12 mouse cellular contexts compared by ENCODE assay signal in genomic region chr13:85164512-85165124, GRCm38 (mm10). TPM values are rescaled to one million over a fixed set of nuclear protein-coding genes. Genes with fewer than 3 reads are reported as not detected.
DNase-seq lines count a peak whose midpoint lies in the region; ATAC-seq and TF ChIP-seq lines count a peak whose summit lies in the region.
"Had no signal": no experiment of that assay in that cellular context is flagged by ENCODE, and none has a peak within 500 bp of the region (broad histone marks: within the 10 kb centered on the region; RNA-seq: fewer than 3 reads in every experiment).

No protein-coding gene starts in this region.

- H3K4me1 ChIP-seq in kidney, postnatal 0 days (replicated peaks; ENCODE audit: insufficient read depth, low read length): no peaks in the 10 kb centered on the region
- H3K4me1 ChIP-seq: embryonic facial prominence, embryonic 13.5 days; megakaryocyte, embryonic 14.5 days had no signal

- WGBS in kidney, postnatal 0 days: 37% methylated on average over 4 of the region's 4 CpGs

- no peaks in the 10 kb centered on the region for H3K9me3 ChIP-seq in kidney, postnatal 0 days (replicated peaks; ENCODE audit: low read length)
- H3K9me3 ChIP-seq: embryonic facial prominence, embryonic 13.5 days; megakaryocyte, embryonic 14.5 days had no signal

- no peak overlapping the region for H3K4me2 ChIP-seq in kidney, postnatal 0 days (ENCODE audit: low read length)
- H3K4me2 ChIP-seq: embryonic facial prominence, embryonic 13.5 days; heart, embryonic 11.5 days had no signal

- no peak for ATAC-seq in kidney, postnatal 0 days (replicated peaks; ENCODE audit: low FRiP score, low read depth)
- ATAC-seq in common myeloid progenitor, adult 5-6 weeks (replicated peaks; ENCODE audit: low read depth, poor library complexity, severe bottlenecking): 0 out of 2 replicates have a peak, but pooled peaks have one; percentile 39
- 0 out of 2 replicates have a peak, but pooled peaks have one; percentile 37 for ATAC-seq in megakaryocyte-erythroid progenitor cell, adult 5-6 weeks (replicated peaks; ENCODE audit: low FRiP score, low TSS enrichment, poor library complexity, severe bottlenecking)

- peak; percentile 38 for DNase-seq in kidney, postnatal 0 days (ENCODE audit: low spot score)
- DNase-seq in kidney, postnatal 4 days: no peak
- peak; percentile 23 for DNase-seq in ES-CJ7 (ENCODE audit: low read depth, low spot score)
- DNase-seq in heart, postnatal 36 days: no peak
- DNase-seq in left cerebral cortex, postnatal 4 days: no peak
- no peak for DNase-seq in thymus, postnatal 10 days (ENCODE audit: low spot score in 2 of 2)
- DNase-seq: spleen, adult 18-20 months had no signal

- H3K27ac ChIP-seq in kidney, postnatal 0 days: no peak overlapping the region
- H3K27ac ChIP-seq: embryonic facial prominence, embryonic 13.5 days had no signal

- intact Hi-C loops in heart, postnatal 36 days (cut with DNase I): loop anchor here (5.0 to 10.0 kb wide), 2 partner anchors 370 to 1447 kb away; no protein-coding TSS in a partner anchor
- intact Hi-C loops in left cerebral cortex, postnatal 4 days (cut with DNase I): loop anchor here (5.0 to 10.0 kb wide), 3 partner anchors 212 to 820 kb away; no protein-coding TSS in a partner anchor

- no peaks in the 10 kb centered on the region for H3K27me3 ChIP-seq in kidney, postnatal 0 days (ENCODE audit: insufficient read depth, low read length)
- H3K27me3 ChIP-seq: embryonic facial prominence, embryonic 13.5 days; megakaryocyte, embryonic 14.5 days had no signal

- H3K9ac ChIP-seq in kidney, postnatal 0 days (ENCODE audit: low read depth, low read length): no peak overlapping the region
- H3K9ac ChIP-seq: embryonic facial prominence, embryonic 13.5 days had no signal

- no peaks in the 10 kb centered on the region for H3K36me3 ChIP-seq in kidney, postnatal 0 days (ENCODE audit: insufficient read depth, low read length)
- H3K36me3 ChIP-seq: embryonic facial prominence, embryonic 13.5 days had no signal

- no peak overlapping the region for H3K4me3 ChIP-seq in kidney, postnatal 0 days (replicated peaks; ENCODE audit: low read depth, low read length)
- H3K4me3 ChIP-seq: embryonic facial prominence, embryonic 13.5 days; megakaryocyte, embryonic 14.5 days had no signal

- TF ChIP-seq CTCF in kidney, postnatal 0 days (IDR thresholded peaks at IDR 0.05; ENCODE audit: low read depth): peak; percentile 61

RNA-seq across cellular contexts. Expression of gene Ccnh, which starts 24.6 kb away (rescaled TPM):
- 85.6 and 88.0 TPM in 2 replicates for polyA plus RNA-seq in kidney, postnatal 0 days (2015; fragmentation: Nextera tagmentation; extraction: Ambion mirVana)
- 86.6 and 105 TPM in 2 replicates for total RNA-seq in common myeloid progenitor, adult 5-6 weeks (2017)
- total RNA-seq in megakaryocyte-erythroid progenitor cell, adult 5-6 weeks (2014; fragmentation: Nextera tagmentation): 54.3 and 81.8 TPM in 2 replicates
- total RNA-seq in megakaryocyte-erythroid progenitor cell, adult 5-6 weeks (2017): 74.1 and 98.9 TPM in 2 replicates
- 10 to 100 TPM; 29.7 to 31.3 TPM for total RNA-seq in heart, postnatal 36 days (2021)
- 10 to 100 TPM; 46.1 to 49.0 TPM for total RNA-seq in left cerebral cortex, postnatal 4 days (2021)

Comparison
In these comparisons a context has a peak if more than half of its experiments do, and no peak if none do; other contexts are left out.
1. DNase-seq: peak in kidney, postnatal 0 days (single experiment) and ES-CJ7 (single experiment); none in kidney, postnatal 4 days (0 of 2), heart, postnatal 36 days (0 of 2), left cerebral cortex, postnatal 4 days (single experiment) and thymus, postnatal 10 days (0 of 2).